Mouse (Mus musculus) E14TG2a.4 (cell line): ENCODE results near the gene Tspan8.

ENCODE experiments used
- H3K27me3 ChIP-seq: 2 replicates; pipeline ENCODE4 v1.6.1; 2014; ENCODE audit warnings: low read length, control low read depth; ENCODE audit not compliant: insufficient read depth
- H3K36me3 ChIP-seq: 2 replicates; pipeline ENCODE4 v1.6.1; 2014; ENCODE audit warnings: low read length, control low read depth; ENCODE audit not compliant: insufficient read depth
- H3K4me1 ChIP-seq: replicated peaks from 2 replicates; pipeline ENCODE4 v1.6.1; 2014; ENCODE audit warnings: low read depth, low read length, control low read depth
- H3K4me3 ChIP-seq: replicated peaks from 2 replicates; pipeline ENCODE4 v1.5.1; 2014; ENCODE audit warnings: mild to moderate bottlenecking, low read length
- H3K9me3 ChIP-seq: 2 replicates; pipeline ENCODE4 v1.6.1; 2014; ENCODE audit warnings: low read length, control low read depth
- CTCF ChIP-seq: conservative IDR thresholded peaks from 2 replicates; pipeline ENCODE4 v1.5.1; 2014; ENCODE audit warnings: low read length
- NANOG ChIP-seq: IDR thresholded peaks from 2 replicates; pipeline ENCODE4 v1.6.1; 2014; ENCODE audit warnings: borderline replicate concordance, low read length, mixed read lengths
- POU5F1 ChIP-seq: IDR thresholded peaks from 2 replicates; pipeline ENCODE4 v1.6.1; 2014; ENCODE audit warnings: low read length, borderline replicate concordance

The Tspan8 gene

GRCm38 (mm10) chr10:115861967-115862366 lies 45.3 kb downstream of the Tspan8 start:
- Histone ChIP-seq H3K4me3 (no peak overlapping the region), H3K9me3 (no peaks in the 10 kb centered on the region), H3K36me3 (no peaks in the 10 kb centered on the region), H3K27me3 (no peaks in the 10 kb centered on the region), H3K4me1 (no peaks in the 10 kb centered on the region)
- TF ChIP-seq NANOG (no peak), POU5F1 (no peak), CTCF (no peak)

- H3K4me1 ChIP-seq, result no peaks in the 10 kb centered on the region
- no peak overlapping the region for H3K4me3 ChIP-seq
- no peaks in the 10 kb centered on the region for H3K36me3 ChIP-seq
- H3K27me3 ChIP-seq, result no peaks in the 10 kb centered on the region
- no peaks in the 10 kb centered on the region for H3K9me3 ChIP-seq
- TF ChIP-seq CTCF (no peak), NANOG (no peak), POU5F1 (no peak)
Observed at GRCm38 (mm10) chr10:115882757-115883156, 66.1 kb downstream of the Tspan8 start.

- no peak overlapping the region for H3K4me3 ChIP-seq
- no peaks in the 10 kb centered on the region for H3K9me3 ChIP-seq
- no peak for TF ChIP-seq CTCF
- no peak for TF ChIP-seq POU5F1
- no peak for TF ChIP-seq NANOG
- H3K36me3 ChIP-seq, result no peaks in the 10 kb centered on the region
- H3K4me1 ChIP-seq, result no peaks in the 10 kb centered on the region
- no peaks in the 10 kb centered on the region for H3K27me3 ChIP-seq
Observed at GRCm38 (mm10) chr10:115891924-115892323, 75.3 kb downstream of the Tspan8 start.

- no peak for TF ChIP-seq POU5F1
- no peak for TF ChIP-seq CTCF
- no peak for TF ChIP-seq NANOG
Observed at GRCm38 (mm10) chr10:115892973-115893372, 76.3 kb downstream of the Tspan8 start.

GRCm38 (mm10) chr10:115894045-115894444 lies 77.4 kb downstream of the Tspan8 start:
- Histone ChIP-seq H3K36me3 (no peaks in the 10 kb centered on the region), H3K4me3 (no peak overlapping the region), H3K9me3 (no peaks in the 10 kb centered on the region), H3K27me3 (no peaks in the 10 kb centered on the region), H3K4me1 (no peaks in the 10 kb centered on the region)
- TF ChIP-seq NANOG (no peak), CTCF (no peak), POU5F1 (no peak)

More at GRCm38 (mm10) chr10:115892973-115893372, 76.3 kb downstream of the Tspan8 start:
- no peak overlapping the region for H3K4me3 ChIP-seq
- H3K4me1 ChIP-seq, result no peaks in the 10 kb centered on the region
- no peaks in the 10 kb centered on the region for H3K27me3 ChIP-seq
- no peaks in the 10 kb centered on the region for H3K36me3 ChIP-seq
- no peaks in the 10 kb centered on the region for H3K9me3 ChIP-seq

- TF ChIP-seq CTCF (no peak), NANOG (no peak), POU5F1 (no peak)
- H3K27me3 ChIP-seq, result no peaks in the 10 kb centered on the region
- H3K9me3 ChIP-seq, result no peaks in the 10 kb centered on the region
- H3K36me3 ChIP-seq, result no peaks in the 10 kb centered on the region
- H3K4me1 ChIP-seq, result no peaks in the 10 kb centered on the region
- H3K4me3 ChIP-seq, result no peak overlapping the region
Observed at GRCm38 (mm10) chr10:115896764-115897163, 80.1 kb downstream of the Tspan8 start.

GRCm38 (mm10) chr10:115897235-115897634 lies 80.6 kb downstream of the Tspan8 start:
- H3K36me3 ChIP-seq, result no peaks in the 10 kb centered on the region
- H3K4me1 ChIP-seq, result no peaks in the 10 kb centered on the region
- TF ChIP-seq CTCF, result no peak
- TF ChIP-seq NANOG, result no peak
- no peak for TF ChIP-seq POU5F1
- no peaks in the 10 kb centered on the region for H3K9me3 ChIP-seq
- H3K4me3 ChIP-seq, result no peak overlapping the region
- no peaks in the 10 kb centered on the region for H3K27me3 ChIP-seq
